Mouse (Mus musculus) A20 (cell line): ENCODE data around the gene Rgmb.
A peak's percentile ranks its signal among the peaks of the same experiment; 100 is the strongest.

ENCODE experiments used
- DNase-seq: peaks from one replicate; pipeline ENCODE4 v3.0.0-alpha.2; 2011; ENCODE audit warnings: low read depth, low spot score

The Rgmb gene

DNA sequence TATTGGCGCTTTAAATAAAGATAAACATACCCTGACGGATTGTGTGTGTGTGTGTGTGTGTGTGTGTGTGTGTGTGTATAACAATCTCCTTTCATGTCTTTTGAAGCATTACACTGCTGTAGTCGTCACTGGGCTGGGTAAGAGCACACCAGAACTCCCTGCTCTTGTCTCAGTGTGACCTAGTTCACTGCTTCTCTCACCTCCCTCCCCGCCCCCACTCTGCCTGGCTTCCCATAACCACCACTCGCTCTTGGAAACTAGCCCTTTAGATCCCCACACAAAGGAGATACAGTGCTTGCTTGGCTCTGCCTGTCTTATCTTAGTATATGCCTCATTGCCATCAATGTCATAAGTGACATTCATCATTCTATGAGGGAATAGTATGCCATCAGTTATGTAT, 54.5 kb downstream of the Rgmb start:
- no peak for DNase-seq

DNA sequence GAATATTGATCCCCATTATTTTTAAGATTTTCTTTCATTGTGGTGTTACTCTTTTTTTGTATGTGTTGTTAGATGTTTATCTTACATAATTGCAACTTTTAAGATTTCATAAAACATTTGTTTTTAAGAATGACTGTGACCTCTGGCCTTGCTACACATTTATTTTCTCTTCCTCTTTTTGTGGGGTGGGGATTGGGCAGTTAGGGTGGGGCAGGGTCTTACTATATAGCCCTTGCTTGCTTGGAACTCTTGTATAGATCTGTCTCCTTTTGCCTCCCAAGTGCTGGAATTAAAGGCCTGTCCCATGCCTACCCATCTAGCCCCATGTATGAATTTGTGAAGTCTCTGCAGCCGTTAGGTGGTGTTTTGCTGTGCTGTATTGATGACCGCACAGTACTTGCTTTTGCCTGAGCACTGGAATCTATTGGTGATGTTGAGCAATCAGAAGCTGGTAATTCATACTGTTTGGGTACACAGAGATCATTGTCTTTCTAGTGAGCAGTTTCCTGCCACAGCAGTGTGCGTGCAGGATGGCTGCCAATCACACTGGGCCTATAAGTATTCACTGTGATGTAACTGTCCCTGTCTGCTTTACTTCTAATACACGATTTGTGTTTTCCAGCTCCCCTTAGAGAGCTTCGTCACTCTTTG, 56.1 kb downstream of the Rgmb start:
- no peak for DNase-seq

DNA sequence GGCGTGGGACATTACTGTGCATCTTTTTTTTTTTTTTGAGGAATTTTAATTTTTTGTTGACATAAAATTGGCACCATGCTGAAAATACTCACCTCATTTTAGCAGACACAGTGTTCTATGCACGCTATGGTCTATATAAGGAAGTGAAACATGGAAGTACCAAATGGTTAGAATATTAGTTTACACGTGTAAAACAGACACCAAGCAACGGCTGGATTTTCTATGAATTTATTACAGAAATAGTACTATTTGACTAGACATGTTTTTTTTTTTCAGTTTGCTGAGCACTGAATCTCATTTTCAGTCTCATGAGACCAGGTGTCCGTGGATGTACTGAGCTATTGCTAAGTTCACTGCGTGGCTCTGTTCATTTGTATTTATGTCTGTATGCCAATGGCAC, 56.9 kb downstream of the Rgmb start:
- peak; percentile 74 for DNase-seq

DNA sequence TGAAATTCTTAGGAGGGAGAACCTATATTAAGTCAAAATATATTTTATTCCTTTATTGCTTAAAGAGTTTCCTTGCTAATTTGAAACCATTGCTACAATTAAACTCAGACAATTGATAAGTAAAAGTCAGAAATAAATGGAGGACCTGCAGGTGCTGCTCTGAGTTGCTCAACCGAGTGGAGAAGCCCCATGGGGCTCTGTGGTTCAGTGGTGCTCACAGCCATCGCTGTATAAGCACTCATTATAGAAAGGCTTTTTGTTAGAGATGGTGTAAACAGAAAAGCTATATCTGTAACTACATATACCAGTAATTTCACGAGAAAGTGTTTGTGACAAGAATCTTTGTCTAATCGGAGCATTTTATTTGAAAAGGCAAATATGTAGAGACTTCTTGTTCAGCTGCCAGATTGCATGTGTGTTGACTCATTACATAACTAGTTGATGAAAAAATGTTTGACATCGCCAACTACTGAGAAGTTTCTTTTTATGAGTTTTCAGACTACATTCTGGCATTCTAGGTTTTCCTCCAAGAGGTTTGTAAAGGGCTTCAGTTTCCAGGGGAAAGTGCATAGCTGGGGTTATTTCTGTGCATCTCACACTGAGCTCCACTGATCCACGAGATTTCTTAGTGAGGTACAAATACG, 61.6 kb downstream of the Rgmb start:
- DNase-seq = peak; percentile 76

DNA sequence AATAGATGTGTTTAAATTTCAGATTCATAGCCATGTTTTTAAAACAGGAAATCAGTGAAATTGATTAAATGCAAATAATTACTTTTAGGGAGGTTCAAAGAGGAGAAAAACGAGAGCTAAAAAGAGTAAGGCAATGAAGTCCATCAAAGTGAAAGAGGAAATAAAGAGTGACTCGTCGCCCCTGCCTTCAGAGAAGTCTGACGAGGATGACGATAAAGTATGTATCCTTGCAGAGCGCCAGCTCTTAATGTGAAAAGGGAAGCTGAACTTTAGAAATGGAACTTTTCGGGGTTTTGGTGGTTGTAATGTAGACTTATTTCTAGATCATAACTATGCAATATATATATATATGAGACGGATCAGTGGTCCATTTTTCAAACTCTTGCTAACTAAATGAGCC, 69.6 kb downstream of the Rgmb start:
- DNase-seq = peak; percentile 63
